Mouse (Mus musculus): ENCODE measurements around the gene 4930558K02Rik.

The 4930558K02Rik gene

GRCm38 (mm10) chr1:161968589-161969407 lies 10.6 kb downstream of the 4930558K02Rik start, which contains the start of gene Pigc:
Gene Pigc, plus strand, starts transcription at chr1:161969186.
- ChIA-PET POLR2A (interaction anchor here (0.5 to 2.1 kb wide), 19 partner anchors 9 to 1097 kb away, joined by 3 to 19 read pairs (median 4); partner anchors contain the start of genes Suco (in 3 of the 4) and Zbtb37 (in 1 of the 4)), CTCF (interaction anchor here (0.5 to 1.1 kb wide), 22 partner anchors 9 to 1681 kb away, joined by 3 to 12 read pairs (median 3); partner anchors contain the start of genes Dnm3 (in 1 of the 4) and Suco (in 1 of the 4))

- CTCF ChIA-PET = interaction anchor here in 3 of 4 experiments (0.6 to 0.7 kb wide), 5 partner anchors 58 to 542 kb away, joined by 3 to 12 read pairs (median 6); no protein-coding TSS in a partner anchor
- POLR2A ChIA-PET = interaction anchor here (0.6 to 2.1 kb wide), 9 partner anchors 9 to 1024 kb away, joined by 3 to 10 read pairs (median 5); partner anchors contain the start of gene Suco (in 2 of the 4)
Measured at GRCm38 (mm10) chr1:161967936-161968335, 11.5 kb downstream of the 4930558K02Rik start.

DNA sequence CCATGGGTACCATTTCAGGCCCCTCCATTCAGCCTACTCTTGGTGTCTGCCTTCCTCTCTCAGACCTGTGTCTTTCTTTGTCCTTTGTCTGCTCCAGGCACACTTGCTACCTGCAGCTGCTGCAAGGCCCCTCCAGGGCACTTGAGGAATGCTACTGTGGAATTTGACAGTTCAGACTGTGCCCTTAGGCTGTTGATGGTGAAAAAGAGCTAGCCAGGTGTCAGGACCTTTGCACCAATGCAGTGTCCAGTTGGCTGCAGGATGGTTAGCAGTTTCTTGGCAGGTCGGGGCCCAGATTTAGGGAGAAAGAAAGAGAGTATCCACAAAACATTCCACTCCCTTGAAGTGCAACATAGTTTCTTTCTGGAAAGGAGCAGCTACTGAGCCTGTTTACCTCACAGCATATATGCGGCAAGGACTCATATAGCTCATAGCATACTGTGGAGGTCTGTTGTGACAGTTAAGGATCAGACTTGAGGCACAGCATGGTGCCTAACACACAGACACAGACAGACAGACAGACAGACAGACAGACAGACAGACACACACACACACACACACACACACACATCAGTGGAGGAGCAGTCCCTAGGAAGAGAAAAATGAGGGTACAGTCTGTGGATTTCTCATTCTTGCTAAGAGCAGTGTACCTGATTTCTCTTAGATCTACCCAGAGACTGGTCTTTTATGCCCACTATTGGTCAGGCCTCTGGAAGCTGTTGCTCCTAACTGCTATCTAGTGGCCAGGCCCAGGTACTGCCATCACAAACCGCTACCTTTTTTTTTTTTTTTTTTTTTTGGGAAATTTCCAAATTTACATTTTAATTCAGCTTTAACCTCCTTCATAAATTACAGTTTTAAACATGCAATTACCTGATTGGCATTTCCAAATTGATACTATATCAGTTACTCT lies 16.7 kb downstream of the 4930558K02Rik start:
- POLR2A ChIA-PET = interaction anchor here (0.6 to 1.9 kb wide), 12 partner anchors 15 to 584 kb away, joined by 3 to 11 read pairs (median 4); partner anchors contain the start of genes 4930558K02Rik (in 1 of the 4) and Suco (in 1 of the 4)
- CTCF ChIA-PET = interaction anchor here (0.5 to 1.5 kb wide), 20 partner anchors 9 to 1726 kb away, joined by 3 to 23 read pairs (median 4); partner anchors contain the start of gene Suco (in 1 of the 4)

GRCm38 (mm10) chr1:161957964-161958950 lies 21.2 kb downstream of the 4930558K02Rik start:
- ChIA-PET CTCF (interaction anchor here in 2 of 4 experiments (0.5 to 2.1 kb wide), 6 partner anchors 11 to 910 kb away, joined by 3 to 6 read pairs (median 4); partner anchors contain the start of gene Pigc (in 2 of the 2)), POLR2A (interaction anchor here (0.5 to 1.8 kb wide), 8 partner anchors 11 to 922 kb away, joined by 3 to 10 read pairs (median 4); partner anchors contain the start of genes Pigc (in 2 of the 4) and Suco (in 2 of the 4))

- POLR2A ChIA-PET = no interaction called here
Measured at GRCm38 (mm10) chr1:161955846-161956245, 23.6 kb downstream of the 4930558K02Rik start.

DNA sequence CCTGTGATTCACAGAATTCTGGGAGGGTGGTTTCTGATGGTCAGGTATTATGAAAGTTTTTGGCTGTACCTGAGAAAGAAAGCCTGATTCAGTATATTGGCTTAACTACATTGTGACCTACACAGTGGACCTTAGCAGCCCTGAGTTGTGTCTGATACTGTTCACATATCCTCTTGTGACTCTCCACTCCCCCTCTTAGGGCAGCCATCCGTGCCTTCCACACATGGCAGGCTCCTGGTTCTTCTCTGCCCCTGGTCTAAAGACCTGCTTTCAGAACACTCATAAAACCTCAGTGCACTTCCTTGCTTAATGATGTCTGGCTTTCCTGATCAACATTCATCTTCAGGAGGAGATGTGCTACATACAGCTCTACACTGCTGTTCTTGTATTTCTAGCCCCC lies 26.8 kb downstream of the 4930558K02Rik start:
- ChIA-PET POLR2A (no interaction called here), CTCF (no interaction called here)

More at GRCm38 (mm10) chr1:161955846-161956245, 23.6 kb downstream of the 4930558K02Rik start:
- CTCF ChIA-PET = no interaction called here

- CTCF ChIA-PET = no interaction called here
Measured at GRCm38 (mm10) chr1:161951009-161951779, 28.2 kb downstream of the 4930558K02Rik start.

DNA sequence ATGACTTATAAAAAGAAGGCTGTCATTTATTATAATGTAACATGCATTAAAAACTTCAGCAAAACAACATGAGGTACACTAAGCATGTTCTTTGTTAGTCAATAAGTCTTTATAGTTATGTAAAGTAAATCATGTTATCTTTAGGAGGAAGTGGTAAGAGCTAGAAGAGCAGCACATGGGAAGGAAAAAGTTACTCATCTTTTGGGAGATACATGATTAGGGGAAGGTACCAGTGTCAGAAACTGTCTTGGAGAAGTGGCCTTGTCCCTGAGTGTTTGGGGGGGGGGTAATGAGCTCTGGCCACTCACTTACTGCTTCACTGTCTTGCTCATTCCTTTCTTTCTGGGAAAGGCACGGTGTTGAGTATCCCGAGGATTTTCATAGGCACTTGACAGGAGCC lies 37.4 kb downstream of the 4930558K02Rik start:
- POLR2A ChIA-PET = interaction anchor here in 1 of 4 experiments (0.6 to 0.9 kb wide), 2 partner anchors 10 to 1020 kb away, joined by 3 read pairs; no protein-coding TSS in a partner anchor

More at GRCm38 (mm10) chr1:161951009-161951779, 28.2 kb downstream of the 4930558K02Rik start:
- POLR2A ChIA-PET = interaction anchor here in 1 of 4 experiments (0.6 kb wide), 1 partner anchor 24 kb away, joined by 3 read pairs; no protein-coding TSS in a partner anchor

DNA sequence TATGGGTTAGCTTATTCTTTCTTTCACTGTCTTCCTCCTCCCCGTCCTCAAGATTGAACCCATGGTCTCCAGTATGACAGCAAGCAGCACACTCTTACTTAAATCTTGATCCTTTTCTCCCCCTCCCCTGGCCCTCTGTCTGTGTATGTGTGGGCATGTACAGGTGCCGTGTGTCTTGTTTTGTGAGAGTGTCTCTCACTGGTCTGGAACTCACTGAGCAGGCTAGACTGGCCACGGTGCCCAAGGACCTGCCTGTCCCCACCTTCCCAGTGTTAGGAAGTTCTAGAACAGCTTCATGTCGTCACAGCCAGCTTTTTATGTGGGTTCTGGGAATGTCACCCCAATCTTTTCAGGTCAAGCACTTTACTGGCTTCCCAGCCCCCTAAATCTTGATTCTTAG lies 47.1 kb downstream of the 4930558K02Rik start:
- CTCF ChIA-PET = interaction anchor here in 1 of 4 experiments (1.4 kb wide), 1 partner anchor 37 kb away, joined by 3 read pairs; the partner anchor contains the start of gene Pigc
- POLR2A ChIA-PET = interaction anchor here in 2 of 4 experiments (0.7 to 2.4 kb wide), 7 partner anchors 8 to 56 kb away, joined by 3 to 8 read pairs (median 5); partner anchors contain the start of gene Suco (in 2 of the 2)

More for the DNA sequence above, 37.4 kb downstream of the 4930558K02Rik start:
- CTCF ChIA-PET = no interaction called here

DNA sequence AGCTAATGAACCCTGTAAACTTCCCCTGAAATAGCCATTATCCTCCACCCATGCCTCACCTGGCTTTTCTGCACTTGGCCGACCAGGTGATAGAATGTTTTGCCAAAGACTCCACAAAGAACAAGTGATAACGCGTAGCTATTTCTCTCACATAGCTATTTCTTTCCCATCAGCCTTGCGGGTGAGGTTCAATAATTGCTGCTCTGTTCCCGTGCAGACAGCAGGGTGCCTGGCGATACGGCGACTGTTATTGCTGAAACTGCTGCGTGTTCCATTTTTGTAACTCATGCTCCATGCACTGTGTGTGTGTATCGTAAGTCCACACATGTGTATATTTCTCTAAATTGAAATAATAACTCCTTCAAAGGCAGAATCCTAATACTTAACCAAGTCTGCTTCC lies 47.6 kb downstream of the 4930558K02Rik start:
- ChIA-PET CTCF (interaction anchor here in 1 of 4 experiments (1.4 kb wide), 1 partner anchor 37 kb away, joined by 3 read pairs; the partner anchor contains the start of gene Pigc), POLR2A (interaction anchor here in 2 of 4 experiments (0.7 to 2.4 kb wide), 7 partner anchors 9 to 55 kb away, joined by 3 to 8 read pairs (median 5); partner anchors contain the start of gene Suco (in 2 of the 2))

- POLR2A ChIA-PET = interaction anchor here in 1 of 4 experiments (0.7 to 2.4 kb wide), 5 partner anchors 9 to 54 kb away, joined by 3 to 8 read pairs (median 5); partner anchors contain the start of gene Suco
- CTCF ChIA-PET = interaction anchor here in 1 of 4 experiments (1.4 kb wide), 1 partner anchor 38 kb away, joined by 3 read pairs; the partner anchor contains the start of gene Pigc
Measured at GRCm38 (mm10) chr1:161931313-161931712, 48.1 kb downstream of the 4930558K02Rik start.

DNA sequence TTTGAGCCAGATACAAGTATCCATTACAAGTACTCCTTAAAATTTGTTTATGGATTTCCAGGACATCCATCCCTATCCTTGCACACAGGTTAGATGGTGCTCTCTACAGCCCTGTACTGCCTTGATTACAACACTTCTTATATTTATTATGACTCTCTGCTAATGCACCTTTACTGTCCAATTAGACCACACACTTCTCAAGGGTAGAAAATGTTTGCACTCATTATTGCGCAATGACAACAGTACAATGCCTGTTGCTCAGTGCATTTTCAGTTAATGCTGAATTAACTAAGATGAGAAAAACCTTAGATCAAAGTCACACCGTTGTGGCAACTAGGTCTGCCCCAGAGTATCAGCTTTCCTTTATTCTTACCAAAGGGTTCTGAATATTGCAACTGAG lies 51.5 kb downstream of the 4930558K02Rik start:
- POLR2A ChIA-PET = interaction anchor here in 1 of 4 experiments (1.4 kb wide), 1 partner anchor 51 kb away, joined by 3 read pairs; no protein-coding TSS in a partner anchor

DNA sequence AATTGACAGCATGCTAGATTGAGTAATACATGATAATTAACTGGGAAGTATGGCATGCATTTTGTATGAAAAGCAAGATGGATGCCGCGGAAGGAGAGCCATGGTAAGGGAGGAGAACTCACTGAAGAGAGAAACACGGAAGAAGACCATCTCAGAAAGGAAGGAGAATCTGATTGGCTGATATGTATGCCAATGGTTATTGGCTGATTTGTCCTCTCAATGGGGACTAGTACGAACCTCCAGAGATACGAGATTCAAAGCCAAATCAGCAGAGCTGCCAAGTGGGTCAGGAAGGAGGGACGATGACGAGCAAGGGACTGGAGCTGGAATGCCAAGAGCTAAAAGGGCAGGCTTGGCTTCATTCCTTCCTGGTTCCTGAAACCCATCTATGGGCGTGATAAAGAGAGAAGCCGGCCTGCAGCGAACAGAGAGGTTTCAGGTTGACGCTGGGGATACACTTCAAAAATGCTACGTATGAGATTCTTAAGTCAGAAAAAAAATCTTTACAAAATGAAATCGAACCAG lies 54.1 kb downstream of the 4930558K02Rik start:
- ChIA-PET POLR2A (interaction anchor here in 2 of 4 experiments (0.6 to 1.8 kb wide), 3 partner anchors 9 to 111 kb away, joined by 3 to 7 read pairs (median 5); partner anchors contain the start of gene Suco (in 1 of the 2)), CTCF (no interaction called here)

More for the DNA sequence above, 51.5 kb downstream of the 4930558K02Rik start:
- CTCF ChIA-PET = interaction anchor here in 2 of 4 experiments (0.6 to 0.9 kb wide), 2 partner anchors 72 to 180 kb away, joined by 3 read pairs; no protein-coding TSS in a partner anchor

DNA sequence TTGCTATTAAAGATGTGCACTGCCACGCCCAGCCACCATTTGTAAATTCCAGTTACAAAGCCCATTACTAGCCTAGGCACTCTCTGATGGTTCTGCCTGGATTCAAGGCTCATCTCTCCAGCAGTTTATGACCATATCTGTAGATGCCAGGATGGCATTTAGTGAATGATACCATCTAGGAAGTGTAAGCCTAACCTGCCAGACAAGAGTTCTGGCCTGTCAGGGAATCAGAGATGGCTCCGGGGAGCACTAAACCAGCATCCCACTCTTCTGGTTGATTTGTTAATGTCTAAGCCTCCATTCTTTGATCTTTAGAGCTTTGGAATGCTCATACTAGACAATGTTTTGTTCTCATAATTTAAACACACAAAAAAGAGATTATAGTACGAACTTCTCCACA lies 55.1 kb downstream of the 4930558K02Rik start:
- ChIA-PET CTCF (no interaction called here), POLR2A (interaction anchor here in 3 of 4 experiments (0.5 to 1.8 kb wide), 3 partner anchors 8 to 460 kb away, joined by 3 to 5 read pairs (median 3); no protein-coding TSS in a partner anchor)

DNA sequence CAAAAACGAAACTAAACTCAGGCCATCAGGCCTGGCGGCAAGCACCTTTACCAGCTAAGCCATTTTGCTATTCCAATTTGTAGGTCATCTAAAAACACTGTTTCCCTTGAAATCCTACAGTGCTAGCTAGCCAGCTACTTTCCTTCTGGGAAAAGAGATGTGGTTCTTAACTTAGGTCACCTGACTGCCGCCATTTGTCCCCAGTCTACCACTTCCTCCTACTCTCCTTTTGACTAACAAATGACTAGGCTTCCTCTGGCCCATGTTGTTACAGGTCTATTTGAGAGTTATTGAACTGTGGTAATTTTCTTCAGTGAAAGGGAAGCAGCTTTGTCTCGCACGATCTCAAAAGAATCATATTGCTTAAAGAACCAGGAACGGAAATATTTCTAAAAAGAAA lies 57.5 kb downstream of the 4930558K02Rik start:
- POLR2A ChIA-PET = interaction anchor here in 2 of 4 experiments (0.8 to 1.6 kb wide), 2 partner anchors 10 to 45 kb away, joined by 4 to 7 read pairs; no protein-coding TSS in a partner anchor
- CTCF ChIA-PET = no interaction called here

All from embryonic stem cell, embryonic (primary cell).